Mouse (Mus musculus) heart, embryonic 12.5 days (tissue): Measurements from ENCODE around the gene Neil3. TPM values are rescaled to one million over a fixed set of nuclear protein-coding genes. Genes with fewer than 3 reads are reported as not detected.
"Not testable (repeated sequence)": the region's sequence is repeated elsewhere in the genome, so short reads cannot be mapped to it uniquely, and the experiment has no call there.

ENCODE experiments used
- ATAC-seq: fragments of 200-750 bp; cut with Nextera tagmentation; 2 replicates; pipeline ENCODE4 v1.8.0; 2017; ENCODE audit warnings: moderate TSS enrichment, moderate library complexity; ENCODE audit not compliant: insufficient number of reproducible peaks, low FRiP score
- H3K27ac ChIP-seq: fragments of 300-500 bp; sonication (generic); 2 replicates; pipeline ENCODE4 v1.5.1; 2016; ENCODE audit warnings: mild to moderate bottlenecking, moderate library complexity; ENCODE audit not compliant: poor library complexity, severe bottlenecking
- H3K27me3 ChIP-seq: fragments of 300-500 bp; sonication (generic); replicated peaks from 2 replicates; pipeline ENCODE4 v1.6.1; 2016; ENCODE audit warnings: mild to moderate bottlenecking, moderate library complexity
- H3K36me3 ChIP-seq: fragments of 300-500 bp; sonication (generic); 2 replicates; pipeline ENCODE4 v1.6.1; 2016; ENCODE audit warnings: mild to moderate bottlenecking, moderate library complexity
- H3K4me1 ChIP-seq: fragments of 300-500 bp; sonication (generic); replicated peaks from 2 replicates; pipeline ENCODE4 v1.6.1; 2016; ENCODE audit warnings: mild to moderate bottlenecking
- H3K4me2 ChIP-seq: fragments of 300-500 bp; sonication (generic); 2 replicates; pipeline ENCODE4 v1.6.1; 2016; ENCODE audit warnings: mild to moderate bottlenecking, moderate library complexity
- H3K4me3 ChIP-seq: fragments of 300-500 bp; sonication (generic); 2 replicates; pipeline ENCODE4 v1.5.1; 2016; ENCODE audit warnings: mild to moderate bottlenecking
- H3K9ac ChIP-seq: fragments of 300-500 bp; sonication (generic); 2 replicates; pipeline ENCODE4 v1.6.1; 2016; ENCODE audit warnings: mild to moderate bottlenecking, moderate library complexity
- H3K9me3 ChIP-seq: fragments of 300-500 bp; sonication (generic); replicated peaks from 2 replicates; pipeline ENCODE4 v1.6.1; 2016; ENCODE audit warnings: mild to moderate bottlenecking, moderate library complexity
- WGBS: fragments of 180-500 bp; shearing (Covaris S2); methylation state at CpG from one replicate; pipeline ENCODE4 v1.1.7; 2016; 5-methylcytosine and 5-hydroxymethylcytosine counted together
- polyA plus RNA-seq: library from polyadenylated mRNA; unstranded; fragments of >200 nt; fragmentation: Nextera tagmentation; extraction: Ambion mirVana; gene quantifications from 2 replicates; pipeline ENCODE4 v1.2.1, GENCODE M21; 2016

The Neil3 gene
- polyA plus RNA-seq, 1 experiment from 2014 or later = 21.3 TPM

GRCm38 (mm10) chr8:53538049-53538448, 100.8 kb downstream of the Neil3 start:
- H3K4me2 ChIP-seq, ATAC-seq, H3K9ac ChIP-seq, H3K4me3 ChIP-seq, H3K36me3 ChIP-seq, H3K9me3 ChIP-seq, H3K27ac ChIP-seq, H3K27me3 ChIP-seq, H3K4me1 ChIP-seq: not testable (repeated sequence)
- WGBS = 80% methylated on average over 3 of the region's 3 CpGs

Other genes starting within 250 kb of the Neil3 start
- gene Aga, start 127.3 kb downstream of the Neil3 start, polyA plus RNA-seq = 35.9 and 39.4 TPM in 2 replicates